Mouse (Mus musculus): ENCODE data around the gene Tob1.

GRCm38 (mm10) chr11:94199771-94200170 lies 11.5 kb upstream of the Tob1 start:
- no peak for TF ChIP-seq CTCF (IDR thresholded peaks at IDR 0.05; ENCODE audit: extremely low read depth, insufficient read depth, insufficient read length, insufficient replicate concordance)
- TF ChIP-seq POLR2A (IDR thresholded peaks at IDR 0.05; ENCODE audit: low read depth, low read length): no peak
